15 mouse cellular contexts compared by ENCODE assay signal in the genomic region with DNA sequence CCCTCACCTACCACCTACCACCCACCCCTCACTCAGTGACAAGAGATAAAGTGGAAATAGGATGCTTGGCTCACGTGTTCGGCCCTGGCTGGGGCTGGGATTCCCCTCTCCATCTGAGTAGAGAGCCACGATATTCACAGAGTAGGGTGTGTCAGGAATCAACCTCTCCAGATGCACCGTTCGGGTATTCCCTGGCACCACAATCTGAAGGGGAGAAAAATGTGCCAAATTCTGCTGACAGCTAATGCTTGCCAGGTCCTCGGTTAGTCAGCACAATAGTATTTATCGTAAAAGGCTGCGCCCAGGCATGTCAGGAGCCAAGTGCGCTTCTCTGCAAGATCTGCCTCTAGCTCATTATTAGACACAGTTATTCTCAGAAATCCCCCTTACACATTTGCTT.
DNase-seq lines count a peak whose midpoint lies in the region; ATAC-seq and TF ChIP-seq lines count a peak whose summit lies in the region.
"Had no signal": no experiment of that assay in that cellular context is flagged by ENCODE, and none has a peak within 500 bp of the region (broad histone marks: within the 10 kb centered on the region; RNA-seq: fewer than 3 reads in every experiment).

No protein-coding gene starts in this region.

- peak; percentile 69 for DNase-seq in embryonic facial prominence, embryonic 14.5 days (ENCODE audit: low spot score)
- no peak for DNase-seq in embryonic facial prominence, embryonic 10.5 days (ENCODE audit: low spot score)
- DNase-seq in lung, postnatal 0 days (ENCODE audit: low spot score): peak; percentile 9
- DNase-seq in lung, adult 2 months: no peak
- DNase-seq in fibroblast of lung, adult 2 months (ENCODE audit: low read depth): peak; percentile 43
- DNase-seq in layer of hippocampus, adult 9-11 months: peak; percentile 5
- no peak for DNase-seq in testis, postnatal 10 days (ENCODE audit: low spot score)
- DNase-seq in thymus, postnatal 14 days: no peak
- DNase-seq: gastrocnemius, adult 2 months; kidney, postnatal 10 days; right cerebral cortex, adult 18-20 months had no signal

- no peak overlapping the region for H3K9ac ChIP-seq in embryonic facial prominence, embryonic 14.5 days (ENCODE audit: low read depth, low read length)
- no peak overlapping the region for H3K9ac ChIP-seq in lung, postnatal 0 days (replicated peaks; ENCODE audit: low read depth)
- H3K9ac ChIP-seq: liver, embryonic 12.5 days; neural tube, embryonic 13.5 days had no signal

- H3K27me3 ChIP-seq in embryonic facial prominence, embryonic 14.5 days (replicated peaks; ENCODE audit: control insufficient read depth, insufficient read depth, low read length): no peaks in the 10 kb centered on the region
- H3K27me3 ChIP-seq in embryonic facial prominence, embryonic 10.5 days (replicated peaks; ENCODE audit: low read depth, poor library complexity, severe bottlenecking): no peaks in the 10 kb centered on the region
- no peaks in the 10 kb centered on the region for H3K27me3 ChIP-seq in lung, postnatal 0 days (replicated peaks; ENCODE audit: insufficient read depth, low read length)
- H3K27me3 ChIP-seq: liver, embryonic 12.5 days; neural tube, embryonic 13.5 days had no signal

- no peak for TF ChIP-seq POLR2A in lung, adult 2 months (IDR thresholded peaks at IDR 0.05; ENCODE audit: borderline replicate concordance, extremely low read depth, low read depth, low read length)

- ATAC-seq in embryonic facial prominence, embryonic 14.5 days (ENCODE audit: low read depth): peak; percentile 34; the same call in 1 of the 2 replicates
- ATAC-seq in lung, postnatal 0 days: no peak
- ATAC-seq: liver, embryonic 12.5 days; midbrain, embryonic 16.5 days had no signal

- no peaks in the 10 kb centered on the region for H3K4me1 ChIP-seq in embryonic facial prominence, embryonic 14.5 days (ENCODE audit: control insufficient read depth, insufficient read depth, low read length)
- no peaks in the 10 kb centered on the region for H3K4me1 ChIP-seq in embryonic facial prominence, embryonic 10.5 days
- H3K4me1 ChIP-seq in lung, postnatal 0 days (ENCODE audit: insufficient read depth, low read depth, low read length): no peaks in the 10 kb centered on the region
- no peaks in the 10 kb centered on the region for H3K4me1 ChIP-seq in lung, adult 2 months (ENCODE audit: control insufficient read depth, insufficient read depth, low read length)
- H3K4me1 ChIP-seq: liver, embryonic 12.5 days; neural tube, embryonic 13.5 days had no signal

- WGBS in embryonic facial prominence, embryonic 14.5 days: 65% methylated on average over 9 of the region's 9 CpGs
- WGBS in embryonic facial prominence, embryonic 10.5 days: 91% methylated on average over 9 of the region's 9 CpGs
- 74% methylated on average over 9 of the region's 9 CpGs for WGBS in lung, postnatal 0 days
- 66% methylated on average over 9 of the region's 9 CpGs for WGBS in lung, adult 2 months

- no peak for TF ChIP-seq EP300 in lung, postnatal 0 days (IDR thresholded peaks at IDR 0.05)

- peaks cover 60% of the 10 kb centered on the region for H3K36me3 ChIP-seq in embryonic facial prominence, embryonic 14.5 days (ENCODE audit: control insufficient read depth, insufficient read depth, low read length)
- H3K36me3 ChIP-seq in embryonic facial prominence, embryonic 10.5 days (replicated peaks): no peaks in the 10 kb centered on the region
- no peaks in the 10 kb centered on the region for H3K36me3 ChIP-seq in lung, postnatal 0 days (ENCODE audit: insufficient read depth, low read length)
- H3K36me3 ChIP-seq: liver, embryonic 12.5 days; neural tube, embryonic 13.5 days had no signal

- no peak overlapping the region for H3K4me3 ChIP-seq in embryonic facial prominence, embryonic 14.5 days (ENCODE audit: low read depth, low read length)
- H3K4me3 ChIP-seq in embryonic facial prominence, embryonic 10.5 days: no peak overlapping the region
- H3K4me3 ChIP-seq in lung, postnatal 0 days (ENCODE audit: low read depth, low read length): no peak overlapping the region
- no peak overlapping the region for H3K4me3 ChIP-seq in lung, adult 2 months (replicated peaks; ENCODE audit: extremely low read depth, low read depth, low read length)
- H3K4me3 ChIP-seq: gastrocnemius, adult 2 months; liver, embryonic 12.5 days; neural tube, embryonic 13.5 days had no signal

- H3K27ac ChIP-seq in embryonic facial prominence, embryonic 14.5 days (replicated peaks; ENCODE audit: low read depth, low read length): no peak overlapping the region
- no peak overlapping the region for H3K27ac ChIP-seq in embryonic facial prominence, embryonic 10.5 days (replicated peaks)
- no peak overlapping the region for H3K27ac ChIP-seq in lung, postnatal 0 days (ENCODE audit: low read length)
- H3K27ac ChIP-seq: gastrocnemius, adult 2 months; liver, embryonic 12.5 days; macrophage; neural tube, embryonic 13.5 days had no signal

- TF ChIP-seq CTCF in lung, postnatal 0 days (IDR thresholded peaks at IDR 0.05): no peak
- TF ChIP-seq CTCF in lung, adult 2 months (IDR thresholded peaks at IDR 0.05; ENCODE audit: insufficient read depth, low read length): no peak

- H3K4me2 ChIP-seq in embryonic facial prominence, embryonic 14.5 days (ENCODE audit: low read depth, low read length): no peak overlapping the region
- H3K4me2 ChIP-seq in lung, postnatal 0 days (replicated peaks; ENCODE audit: low read depth, low read length): no peak overlapping the region
- H3K4me2 ChIP-seq: liver, embryonic 12.5 days; neural tube, embryonic 13.5 days had no signal

- H3K9me3 ChIP-seq in embryonic facial prominence, embryonic 14.5 days (ENCODE audit: control insufficient read depth, low read length): no peaks in the 10 kb centered on the region
- no peaks in the 10 kb centered on the region for H3K9me3 ChIP-seq in embryonic facial prominence, embryonic 10.5 days
- no peaks in the 10 kb centered on the region for H3K9me3 ChIP-seq in lung, postnatal 0 days (ENCODE audit: low read length)
- H3K9me3 ChIP-seq: liver, embryonic 12.5 days; neural tube, embryonic 13.5 days had no signal

Comparison
In these comparisons a context has a peak if more than half of its experiments do, and no peak if none do; other contexts are left out.
1. DNase-seq: peak in embryonic facial prominence, embryonic 14.5 days (single experiment), lung, postnatal 0 days (single experiment), fibroblast of lung, adult 2 months (single experiment) and layer of hippocampus, adult 9-11 months (single experiment); none in embryonic facial prominence, embryonic 10.5 days (single experiment), lung, adult 2 months (single experiment), testis, postnatal 10 days (single experiment) and thymus, postnatal 14 days (single experiment).